Comparison of ENCODE assay signal across 15 mouse cellular contexts in genomic region chr15:51676694-51677093, GRCm38 (mm10).
"Had no signal": no experiment of that assay in that cellular context is flagged by ENCODE, and none has a peak within 500 bp of the region (broad histone marks: within the 10 kb centered on the region; RNA-seq: fewer than 3 reads in every experiment).

No protein-coding gene starts in this region.

- H3K27me3 ChIP-seq: neural tube, embryonic 13.5 days; neural tube, embryonic 15.5 days; stomach, embryonic 15.5 days had no signal

- H3K9ac ChIP-seq: neural tube, embryonic 13.5 days; neural tube, embryonic 15.5 days; stomach, embryonic 15.5 days had no signal

- H3K9me3 ChIP-seq: neural tube, embryonic 13.5 days; neural tube, embryonic 15.5 days; stomach, embryonic 15.5 days had no signal

- DNase-seq: right cerebral cortex, adult 18-20 months; right cerebral cortex, postnatal 14 days; right cerebral cortex, postnatal 25 days; right cerebral cortex, postnatal 4 days; spleen, adult 18-20 months; thymus, adult 18-20 months; thymus, adult 2 months; thymus, postnatal 14 days; thymus, postnatal 25 days; thymus, postnatal 36 days; thymus, postnatal 4 days had no signal

- H3K27ac ChIP-seq: neural tube, embryonic 13.5 days; neural tube, embryonic 15.5 days; stomach, embryonic 15.5 days; stomach, postnatal 0 days had no signal

- H3K4me3 ChIP-seq: neural tube, embryonic 13.5 days; neural tube, embryonic 15.5 days; stomach, embryonic 15.5 days had no signal

- H3K36me3 ChIP-seq: neural tube, embryonic 13.5 days; neural tube, embryonic 15.5 days; stomach, embryonic 15.5 days had no signal

- H3K4me1 ChIP-seq: neural tube, embryonic 13.5 days; neural tube, embryonic 15.5 days; stomach, embryonic 15.5 days had no signal

- H3K4me2 ChIP-seq: neural tube, embryonic 13.5 days; neural tube, embryonic 15.5 days; stomach, embryonic 15.5 days had no signal
